Mouse (Mus musculus) spleen, embryonic (tissue): Measurements from ENCODE around the gene Ssx2ip.
"Not testable (repeated sequence)": the region's sequence is repeated elsewhere in the genome, so short reads cannot be mapped to it uniquely, and the experiment has no call there.

ENCODE experiments used
- CTCF ChIA-PET: fragments of 350-600 bp; sonication (Branson Sonifier 250); formaldehyde crosslinking; loops from one replicate; lab custom pipeline; 2022; lab: Charles Lee

Gene Ssx2ip

GRCm38 (mm10) chr3:146403770-146404169 is 672 bp upstream of the Ssx2ip start:
- CTCF ChIA-PET, result no interaction called here

- CTCF ChIA-PET, result no interaction called here
Measured at GRCm38 (mm10) chr3:146405213-146406006, 968 bp downstream of the Ssx2ip start.

DNA sequence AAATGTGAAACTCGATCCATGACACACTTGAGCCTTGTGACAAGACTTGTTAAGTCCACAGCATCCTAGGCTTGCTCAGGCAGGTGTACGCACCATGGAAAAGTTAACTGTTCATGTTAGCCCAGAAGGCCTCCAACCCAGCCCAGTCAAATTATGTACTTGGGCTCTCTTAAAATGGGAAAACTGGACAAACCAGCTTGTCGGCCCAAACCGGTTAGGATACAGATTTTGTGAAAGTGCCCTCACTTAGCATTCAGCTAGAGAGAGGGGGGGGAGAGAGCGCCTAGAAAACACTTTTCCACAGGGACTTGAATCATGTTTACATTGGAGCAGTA is 1.5 kb downstream of the Ssx2ip start:
- CTCF ChIA-PET, result no interaction called here

- CTCF ChIA-PET, result no interaction called here
Measured at GRCm38 (mm10) chr3:146407086-146407721, 2.8 kb downstream of the Ssx2ip start.

DNA sequence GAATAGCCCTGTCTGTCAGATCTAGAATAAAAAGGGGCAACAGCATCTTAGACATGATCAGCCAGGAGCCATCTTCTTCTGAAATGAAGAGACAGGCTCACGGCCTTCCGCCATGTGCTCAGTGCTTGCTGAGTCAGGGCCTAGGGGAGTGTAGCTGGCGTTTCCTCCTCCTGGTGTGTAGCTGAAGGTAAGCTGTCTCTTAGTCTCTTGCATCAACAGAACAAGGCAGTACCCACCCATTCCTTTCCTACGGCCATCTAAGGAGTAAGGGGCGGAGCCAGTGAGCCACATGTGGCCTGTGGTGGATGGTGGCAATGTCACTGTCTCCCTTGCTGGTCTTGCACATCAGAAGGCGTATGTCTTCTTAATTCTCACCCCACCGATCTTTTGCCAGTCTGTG is 5.7 kb downstream of the Ssx2ip start:
- CTCF ChIA-PET, result no interaction called here

- CTCF ChIA-PET, result no interaction called here
Measured at GRCm38 (mm10) chr3:146412008-146412407, 7.6 kb downstream of the Ssx2ip start.

DNA sequence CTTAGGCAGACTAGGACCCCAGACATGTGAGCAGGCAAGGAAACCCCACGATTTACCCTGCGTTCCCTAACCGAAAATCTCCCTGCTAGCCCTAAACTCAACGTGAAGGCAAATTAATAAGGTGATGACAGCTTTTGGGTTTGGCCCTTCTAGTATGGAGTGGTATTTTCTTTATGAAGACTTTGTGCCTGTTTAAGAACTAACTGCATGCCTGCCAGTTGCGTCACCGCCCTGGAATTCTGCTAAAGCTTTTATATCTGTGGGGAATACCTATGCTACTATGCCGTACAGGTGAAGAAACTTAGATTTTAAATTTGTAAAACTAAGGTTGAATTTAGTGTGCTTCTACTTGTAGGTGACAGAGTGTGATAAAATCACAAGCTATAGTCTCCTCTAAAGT is 8.0 kb downstream of the Ssx2ip start:
- CTCF ChIA-PET, result no interaction called here

GRCm38 (mm10) chr3:146413016-146413415 is 8.6 kb downstream of the Ssx2ip start:
- CTCF ChIA-PET, result interaction anchor here (0.8 kb wide), 1 partner anchor 12 kb away, joined by 3 read pairs; no protein-coding TSS in a partner anchor

GRCm38 (mm10) chr3:146413992-146414391 is 9.6 kb downstream of the Ssx2ip start:
- CTCF ChIA-PET, result no interaction called here

GRCm38 (mm10) chr3:146414555-146414954 is 10.1 kb downstream of the Ssx2ip start:
- CTCF ChIA-PET, result no interaction called here

GRCm38 (mm10) chr3:146417873-146418272 is 13.4 kb downstream of the Ssx2ip start:
- CTCF ChIA-PET, result no interaction called here

- CTCF ChIA-PET, result no interaction called here
Measured at GRCm38 (mm10) chr3:146418901-146419300, 14.5 kb downstream of the Ssx2ip start.

DNA sequence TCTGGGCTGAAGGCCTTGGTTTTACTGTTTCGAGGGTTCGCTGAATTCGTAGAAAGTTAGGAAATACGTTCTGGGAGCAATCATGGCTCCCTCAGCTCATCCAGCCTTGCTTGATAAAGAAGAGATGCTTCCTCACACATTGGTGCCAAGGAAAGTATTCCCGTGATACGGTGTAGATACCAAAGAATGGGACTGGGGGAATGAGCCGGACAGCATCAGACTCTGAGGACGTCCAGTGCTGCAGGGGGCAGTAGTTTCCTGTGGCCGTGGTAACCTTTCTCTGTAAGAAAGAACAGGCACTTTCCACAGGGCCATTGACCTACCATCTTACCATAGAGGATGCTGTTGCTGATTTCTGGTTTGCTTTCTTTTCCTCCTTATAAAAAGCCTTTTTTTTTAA is 15.1 kb downstream of the Ssx2ip start:
- CTCF ChIA-PET, result no interaction called here

DNA sequence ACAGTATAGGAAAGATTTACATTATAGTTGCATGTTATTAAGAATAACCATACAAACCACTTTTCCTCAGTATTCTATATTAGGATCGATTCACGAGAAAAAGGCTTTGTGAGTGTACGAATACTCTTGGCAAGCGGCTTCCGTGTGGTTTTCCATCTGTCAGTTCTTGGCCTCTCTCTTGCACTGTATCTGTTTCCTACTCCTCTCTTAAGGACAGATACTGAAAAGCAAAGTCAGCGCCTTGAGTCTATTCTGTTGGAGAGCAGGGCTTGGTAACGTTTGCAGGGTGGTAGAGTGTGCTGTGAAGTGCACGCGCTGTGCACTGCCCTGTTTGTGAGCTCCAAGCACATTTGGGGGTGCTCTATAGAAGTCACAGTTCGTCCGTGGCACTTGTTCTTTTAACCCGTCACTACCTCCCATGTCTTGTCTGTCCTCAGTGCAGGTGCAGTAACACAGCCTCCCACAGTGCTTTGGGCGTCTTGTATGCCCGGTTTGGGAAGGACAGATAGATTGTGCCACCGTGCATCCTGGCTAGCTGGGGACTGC is 15.6 kb downstream of the Ssx2ip start:
- CTCF ChIA-PET, result no interaction called here

GRCm38 (mm10) chr3:146421787-146422186 is 17.3 kb downstream of the Ssx2ip start:
- CTCF ChIA-PET, result no interaction called here

DNA sequence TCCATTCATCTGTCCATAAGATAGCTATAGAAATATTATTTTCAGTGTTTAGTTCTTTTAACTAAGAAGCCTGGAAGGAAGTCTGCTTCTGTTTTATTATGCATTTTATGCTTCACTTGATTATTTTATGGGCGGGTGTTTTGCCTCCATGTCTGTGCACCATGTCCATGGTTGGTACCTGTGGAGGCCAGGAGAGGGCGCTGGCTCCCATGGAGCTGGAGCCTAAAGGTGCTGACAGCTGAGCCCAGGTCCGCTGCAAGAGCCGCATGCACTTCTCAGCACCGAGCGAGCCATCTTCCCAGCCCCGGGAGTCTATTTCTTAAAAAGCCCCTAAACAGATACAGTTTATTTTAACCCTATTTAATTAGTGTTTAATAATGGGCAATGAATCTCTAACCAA is 19.3 kb downstream of the Ssx2ip start:
- CTCF ChIA-PET, result no interaction called here

- CTCF ChIA-PET, result no interaction called here
Measured at GRCm38 (mm10) chr3:146424306-146424900, 20.0 kb downstream of the Ssx2ip start.

- CTCF ChIA-PET, result interaction anchor here (0.7 kb wide), 1 partner anchor 241 kb away, joined by 5 read pairs; no protein-coding TSS in a partner anchor
Measured at GRCm38 (mm10) chr3:146425902-146426301, 21.5 kb downstream of the Ssx2ip start.

DNA sequence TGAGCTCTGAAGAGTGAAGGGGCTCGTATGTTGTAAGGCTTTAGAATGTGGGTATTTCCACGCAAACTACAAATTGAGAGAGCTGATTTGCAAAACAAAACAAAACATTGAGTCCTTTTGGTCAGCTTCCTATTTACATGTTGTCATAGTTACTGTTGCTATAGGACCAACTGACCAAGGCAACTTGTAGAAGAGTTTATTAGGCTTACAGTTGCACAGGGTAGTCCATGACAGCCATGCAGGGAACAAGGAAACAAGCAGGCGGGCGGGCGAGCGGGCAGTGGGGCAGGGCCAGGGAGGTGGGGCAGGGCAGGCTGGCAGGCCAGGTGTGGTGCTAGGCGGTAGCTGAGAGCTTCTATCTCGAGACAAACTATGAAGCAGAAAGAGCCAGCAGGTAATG is 22.0 kb downstream of the Ssx2ip start:
- CTCF ChIA-PET, result no interaction called here

GRCm38 (mm10) chr3:146433063-146433462 is 28.6 kb downstream of the Ssx2ip start:
- CTCF ChIA-PET, result not testable (repeated sequence)

GRCm38 (mm10) chr3:146433681-146434350 is 29.4 kb downstream of the Ssx2ip start:
- CTCF ChIA-PET, result no interaction called here

- CTCF ChIA-PET, result no interaction called here
Measured at GRCm38 (mm10) chr3:146434686-146435085, 30.2 kb downstream of the Ssx2ip start.
